Mouse (Mus musculus) forebrain, embryonic 13.5 days (tissue): ENCODE measurements around the gene Lrrfip1. TPM values are rescaled to one million over a fixed set of nuclear protein-coding genes. Genes with fewer than 3 reads are reported as not detected.
A peak's percentile ranks its signal among the peaks of the same experiment; 100 is the strongest.

Experiments used
- ATAC-seq: fragments of 200-750 bp; cut with Nextera tagmentation; 2 replicates; pipeline ENCODE4 v1.8.0; 2017
- H3K27ac ChIP-seq: fragments of 300-500 bp; sonication (generic); 2 replicates; pipeline ENCODE4 v1.5.1; 2015; ENCODE audit warnings: inconsistent platforms, mild to moderate bottlenecking, moderate library complexity
- H3K27me3 ChIP-seq: fragments of 300-500 bp; sonication (generic); 2 replicates; pipeline ENCODE4 v1.6.1; 2015; ENCODE audit warnings: mild to moderate bottlenecking, inconsistent platforms
- H3K36me3 ChIP-seq: fragments of 300-500 bp; sonication (generic); 2 replicates; pipeline ENCODE4 v1.6.1; 2015; ENCODE audit warnings: mild to moderate bottlenecking, inconsistent platforms; ENCODE audit not compliant: poor library complexity, severe bottlenecking
- H3K4me1 ChIP-seq: fragments of 300-500 bp; sonication (generic); 2 replicates; pipeline ENCODE4 v1.6.1; 2015; ENCODE audit warnings: inconsistent platforms
- H3K4me2 ChIP-seq: fragments of 300-500 bp; sonication (generic); 2 replicates; pipeline ENCODE4 v1.6.1; 2015; ENCODE audit warnings: inconsistent platforms, mild to moderate bottlenecking, moderate library complexity
- H3K4me3 ChIP-seq: fragments of 300-500 bp; sonication (generic); 2 replicates; pipeline ENCODE4 v1.5.1; 2015; ENCODE audit warnings: mild to moderate bottlenecking, inconsistent platforms
- H3K9ac ChIP-seq: fragments of 300-500 bp; sonication (generic); 2 replicates; pipeline ENCODE4 v1.6.1; 2015; ENCODE audit warnings: mild to moderate bottlenecking, inconsistent platforms
- H3K9me3 ChIP-seq: fragments of 300-500 bp; sonication (generic); replicated peaks from 2 replicates; pipeline ENCODE4 v1.6.1; 2016; ENCODE audit warnings: inconsistent platforms
- WGBS: fragments of 180-500 bp; shearing (Covaris S2); methylation state at CpG from one replicate; pipeline ENCODE4 v1.1.7; 2015; 5-methylcytosine and 5-hydroxymethylcytosine counted together
- polyA plus RNA-seq: library from polyadenylated mRNA; unstranded; fragments of >200 nt; fragmentation: Nextera tagmentation; extraction: Ambion mirVana; gene quantifications from 2 replicates; pipeline ENCODE4 v1.2.1, GENCODE M21; 2015

Gene Lrrfip1
- 21.6 and 22.1 TPM in 2 replicates for polyA plus RNA-seq

GRCm38 (mm10) chr1:90998268-90998890 is at the start of gene Lrrfip1:
TSS of gene Lrrfip1 (plus strand) at chr1:90998737.
- WGBS, result 3% methylated on average over 42 of the region's 59 CpGs
- H3K9me3 ChIP-seq, result 0 out of 2 replicates have a peak, but pooled peaks cover 3% of the 10 kb centered on the region
- peak; percentile 83 for ATAC-seq
- H3K4me2 ChIP-seq, result peak within 1 kb of the TSS; percentile 99
- peak within 1 kb of the TSS; percentile 84 for H3K9ac ChIP-seq
- H3K36me3 ChIP-seq, result no peaks in the 10 kb centered on the region
- H3K4me3 ChIP-seq, result peak within 1 kb of the TSS; percentile 72
- peaks cover 15% of the 10 kb centered on the region for H3K4me1 ChIP-seq
- H3K27ac ChIP-seq, result no peak within 1 kb of the TSS
- H3K27me3 ChIP-seq, result peaks cover 10% of the 10 kb centered on the region; the same call in 1 of the 2 replicates

GRCm38 (mm10) chr1:90949309-90949708 is 49.2 kb upstream of the Lrrfip1 start:
- no peaks in the 10 kb centered on the region for H3K27me3 ChIP-seq
- no peak for ATAC-seq
- WGBS, result 84% methylated on average over 9 of the region's 9 CpGs
- no peak overlapping the region for H3K9ac ChIP-seq
- H3K36me3 ChIP-seq, result no peaks in the 10 kb centered on the region
- no peak overlapping the region for H3K4me3 ChIP-seq
- no peak overlapping the region for H3K4me2 ChIP-seq
- no peak overlapping the region for H3K27ac ChIP-seq
- no peaks in the 10 kb centered on the region for H3K9me3 ChIP-seq
- no peaks in the 10 kb centered on the region for H3K4me1 ChIP-seq

DNA sequence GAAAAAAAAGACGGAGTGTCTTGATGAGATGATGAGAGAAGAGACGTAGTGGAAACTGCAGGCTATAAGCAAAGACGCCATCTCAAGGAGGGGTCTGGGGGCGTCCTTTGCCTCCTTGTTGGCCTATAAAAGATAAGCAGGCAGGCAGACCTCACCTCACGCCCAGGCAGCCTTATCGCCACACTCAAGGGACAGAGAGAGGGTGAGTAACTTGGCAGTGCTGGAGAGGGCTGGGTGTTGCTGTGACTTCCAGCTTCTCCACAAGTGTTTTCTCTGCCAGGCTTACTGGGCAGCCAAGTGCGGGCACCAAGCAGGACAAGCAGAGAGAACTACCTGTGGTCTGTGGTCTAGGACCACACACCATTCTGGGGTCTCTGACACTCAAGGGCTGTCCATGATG is 46.9 kb upstream of the Lrrfip1 start:
- Histone ChIP-seq H3K4me1 (no peaks in the 10 kb centered on the region), H3K9me3 (no peaks in the 10 kb centered on the region), H3K9ac (no peak overlapping the region), H3K27me3 (no peaks in the 10 kb centered on the region), H3K4me2 (no peak overlapping the region), H3K36me3 (no peaks in the 10 kb centered on the region), H3K27ac (no peak overlapping the region), H3K4me3 (no peak overlapping the region)
- WGBS, result 82% methylated on average over 7 of the region's 7 CpGs
- ATAC-seq, result no peak

GRCm38 (mm10) chr1:90952808-90953207 is 45.7 kb upstream of the Lrrfip1 start, which contains the start of gene Prlh:
TSS of gene Prlh (plus strand) at chr1:90953108.
- no peaks in the 10 kb centered on the region for H3K36me3 ChIP-seq
- ATAC-seq, result no peak
- H3K27me3 ChIP-seq, result no peaks in the 10 kb centered on the region
- H3K4me1 ChIP-seq, result no peaks in the 10 kb centered on the region
- H3K9ac ChIP-seq, result no peak within 1 kb of the TSS
- H3K4me3 ChIP-seq, result no peak within 1 kb of the TSS
- WGBS, result 81% methylated on average over 8 of the region's 8 CpGs
- no peaks in the 10 kb centered on the region for H3K9me3 ChIP-seq
- no peak within 1 kb of the TSS for H3K4me2 ChIP-seq
- H3K27ac ChIP-seq, result no peak within 1 kb of the TSS

- Histone ChIP-seq H3K27me3 (0 out of 2 replicates have a peak, but pooled peaks cover 5% of the 10 kb centered on the region), H3K4me1 (no peaks in the 10 kb centered on the region), H3K27ac (no peak overlapping the region), H3K4me2 (no peak overlapping the region), H3K4me3 (no peak overlapping the region), H3K9me3 (no peaks in the 10 kb centered on the region), H3K36me3 (no peaks in the 10 kb centered on the region), H3K9ac (no peak overlapping the region)
- 76% methylated on average over 11 of the region's 11 CpGs for WGBS
- no peak for ATAC-seq
Measured at GRCm38 (mm10) chr1:90953688-90954087, 44.8 kb upstream of the Lrrfip1 start.

- no peaks in the 10 kb centered on the region for H3K9me3 ChIP-seq
- 0 out of 2 replicates have a peak, but pooled peaks cover 5% of the 10 kb centered on the region for H3K27me3 ChIP-seq
- H3K4me2 ChIP-seq, result no peak overlapping the region
- 35% methylated on average over 7 of the region's 7 CpGs for WGBS
- no peaks in the 10 kb centered on the region for H3K4me1 ChIP-seq
- H3K36me3 ChIP-seq, result no peaks in the 10 kb centered on the region
- no peak overlapping the region for H3K9ac ChIP-seq
- H3K4me3 ChIP-seq, result no peak overlapping the region
- peak; percentile 77 for ATAC-seq
- no peak overlapping the region for H3K27ac ChIP-seq
Measured at GRCm38 (mm10) chr1:90956245-90957096, 42.1 kb upstream of the Lrrfip1 start.

- ATAC-seq, result no peak
- Histone ChIP-seq H3K27ac (no peak overlapping the region), H3K27me3 (0 out of 2 replicates have a peak, but pooled peaks cover 5% of the 10 kb centered on the region), H3K9me3 (no peaks in the 10 kb centered on the region), H3K4me1 (peaks cover 10% of the 10 kb centered on the region), H3K4me2 (no peak overlapping the region), H3K4me3 (no peak overlapping the region), H3K9ac (no peak overlapping the region), H3K36me3 (no peaks in the 10 kb centered on the region)
- 54% methylated on average over 4 of the region's 4 CpGs for WGBS
Measured at GRCm38 (mm10) chr1:90962526-90962925, 36.0 kb upstream of the Lrrfip1 start.

- 22% methylated on average over 3 of the region's 3 CpGs for WGBS
- no peak overlapping the region for H3K9ac ChIP-seq
- H3K27me3 ChIP-seq, result 0 out of 2 replicates have a peak, but pooled peaks cover 5% of the 10 kb centered on the region
- no peaks in the 10 kb centered on the region for H3K9me3 ChIP-seq
- H3K4me3 ChIP-seq, result no peak overlapping the region
- peaks cover 15% of the 10 kb centered on the region for H3K4me1 ChIP-seq
- no peak overlapping the region for H3K4me2 ChIP-seq
- no peaks in the 10 kb centered on the region for H3K36me3 ChIP-seq
- ATAC-seq, result no peak; the same call in 1 of the 2 replicates
- H3K27ac ChIP-seq, result no peak overlapping the region
Measured at GRCm38 (mm10) chr1:90962994-90963393, 35.5 kb upstream of the Lrrfip1 start.

DNA sequence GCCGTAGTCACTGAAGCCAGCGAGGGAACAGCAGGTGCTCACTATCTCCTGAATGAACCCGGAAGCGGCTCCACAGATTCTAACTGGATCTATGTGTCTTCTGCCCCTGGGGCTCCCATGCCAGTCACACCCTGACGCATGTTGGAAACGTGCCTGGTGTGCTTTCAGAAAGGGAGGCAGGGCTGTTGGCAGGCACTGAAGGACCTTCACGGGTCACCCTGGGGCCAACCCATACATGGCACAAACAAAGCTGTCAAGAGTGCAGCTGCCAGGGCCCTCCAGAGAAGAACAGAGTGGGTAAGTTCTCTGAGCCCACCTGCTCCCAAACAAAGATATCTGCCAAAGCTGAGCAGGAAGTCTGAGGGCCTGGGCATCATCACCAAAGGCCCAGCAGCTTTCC is 31.0 kb upstream of the Lrrfip1 start:
- no peaks in the 10 kb centered on the region for H3K9me3 ChIP-seq
- H3K4me2 ChIP-seq, result no peak overlapping the region
- H3K27me3 ChIP-seq, result no peaks in the 10 kb centered on the region
- H3K36me3 ChIP-seq, result no peaks in the 10 kb centered on the region
- 45% methylated on average over 7 of the region's 7 CpGs for WGBS
- ATAC-seq, result peak; percentile 74
- peaks cover 19% of the 10 kb centered on the region for H3K4me1 ChIP-seq
- H3K9ac ChIP-seq, result no peak overlapping the region
- H3K4me3 ChIP-seq, result no peak overlapping the region
- H3K27ac ChIP-seq, result no peak overlapping the region

DNA sequence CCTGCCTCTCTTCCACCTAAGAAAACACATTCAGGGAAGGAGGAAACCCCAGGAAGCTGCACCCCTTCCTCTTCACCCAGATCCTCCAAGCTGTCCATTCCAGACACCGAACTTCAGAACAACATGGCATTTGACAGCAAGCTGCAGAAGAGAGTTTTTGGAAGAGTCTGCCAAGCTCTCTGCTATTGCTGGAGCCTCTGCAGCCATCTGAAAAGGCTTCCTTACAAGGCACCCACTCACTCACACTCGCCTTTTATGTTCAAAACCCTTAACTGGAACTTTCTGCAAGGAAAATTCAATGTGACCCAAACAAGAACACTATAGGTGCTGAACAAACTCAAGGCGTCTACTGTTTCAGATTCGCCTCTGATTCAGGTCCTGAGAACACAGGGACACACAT is 29.9 kb upstream of the Lrrfip1 start:
- H3K4me3 ChIP-seq, result no peak overlapping the region
- H3K36me3 ChIP-seq, result no peaks in the 10 kb centered on the region
- no peaks in the 10 kb centered on the region for H3K27me3 ChIP-seq
- no peaks in the 10 kb centered on the region for H3K9me3 ChIP-seq
- no peak overlapping the region for H3K4me2 ChIP-seq
- 89% methylated on average over 4 of the region's 4 CpGs for WGBS
- H3K27ac ChIP-seq, result no peak overlapping the region
- no peak for ATAC-seq
- H3K9ac ChIP-seq, result no peak overlapping the region
- peaks cover 16% of the 10 kb centered on the region for H3K4me1 ChIP-seq

GRCm38 (mm10) chr1:90969347-90969784 is 29.2 kb upstream of the Lrrfip1 start, which contains the start of gene Rab17:
TSS of gene Rab17 (minus strand) at chr1:90969661.
- H3K4me1 ChIP-seq, result peaks cover 23% of the 10 kb centered on the region
- H3K9ac ChIP-seq, result no peak within 1 kb of the TSS
- 51% methylated on average over 9 of the region's 9 CpGs for WGBS
- no peaks in the 10 kb centered on the region for H3K36me3 ChIP-seq
- H3K4me3 ChIP-seq, result no peak within 1 kb of the TSS
- no peak for ATAC-seq
- no peaks in the 10 kb centered on the region for H3K9me3 ChIP-seq
- H3K27me3 ChIP-seq, result no peaks in the 10 kb centered on the region
- H3K4me2 ChIP-seq, result no peak within 1 kb of the TSS
- H3K27ac ChIP-seq, result no peak within 1 kb of the TSS

DNA sequence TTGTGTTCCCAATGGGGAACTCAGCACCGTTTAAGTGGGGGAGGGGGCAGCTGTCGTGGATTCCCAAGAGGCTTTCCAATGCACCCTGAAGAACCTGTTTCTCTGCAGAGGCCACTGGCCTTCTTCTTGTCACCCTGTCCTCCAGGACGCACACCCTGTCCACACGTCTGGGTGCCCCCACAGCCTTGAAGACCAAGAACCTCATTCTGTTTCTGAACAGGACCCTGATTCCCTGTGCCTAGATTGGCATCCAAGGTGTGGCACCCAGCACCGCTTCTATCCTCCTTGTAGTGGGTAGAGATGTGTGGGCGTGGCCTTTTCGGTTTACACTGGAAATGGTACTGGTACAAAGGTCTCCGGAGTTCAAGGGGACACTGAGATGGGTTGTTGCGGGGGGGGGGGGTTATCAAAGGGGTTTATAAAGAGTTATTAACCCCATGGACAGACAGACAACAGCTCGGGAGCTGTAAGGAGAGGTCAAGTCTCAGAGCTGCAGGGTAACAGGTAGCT is 28.6 kb upstream of the Lrrfip1 start:
- 76% methylated on average over 10 of the region's 10 CpGs for WGBS
- Histone ChIP-seq H3K4me2 (no peak overlapping the region), H3K9ac (no peak overlapping the region), H3K9me3 (no peaks in the 10 kb centered on the region), H3K27me3 (no peaks in the 10 kb centered on the region), H3K4me1 (peaks cover 29% of the 10 kb centered on the region), H3K36me3 (no peaks in the 10 kb centered on the region), H3K27ac (no peak overlapping the region), H3K4me3 (no peak overlapping the region)
- no peak for ATAC-seq
